Mouse (Mus musculus): ENCODE data around the gene Gm5849. TPM values are rescaled to one million over a fixed set of nuclear protein-coding genes. Genes with fewer than 3 reads are reported as not detected.

Gm5849 gene
- polyA plus RNA-seq (2012; rRNA removed; ENCODE audit: low replicate concordance), result not detected in 2 replicates

GRCm38 (mm10) chr3:90777776-90778175 is at the start of gene Gm5849:
Gene Gm5849 (minus strand): TSS chr3:90777876.

GRCm38 (mm10) chr3:90726606-90727005 is 51.1 kb downstream of the Gm5849 start, which contains the start of gene Pglyrp4:
Gene Pglyrp4 (plus strand): TSS chr3:90726906.

Other genes starting within 250 kb of the Gm5849 start
- 177 and 190 TPM in 2 replicates for gene S100a16, start 240.6 kb downstream of the Gm5849 start, polyA plus RNA-seq (2012; rRNA removed; ENCODE audit: low replicate concordance)
- gene S100a3, start 217.3 kb downstream of the Gm5849 start, polyA plus RNA-seq (2012; rRNA removed; ENCODE audit: low replicate concordance), result 0.91 and 1.5 TPM in 2 replicates
- not detected in 2 replicates for gene S100a2, start 187.6 kb downstream of the Gm5849 start, polyA plus RNA-seq (2012; rRNA removed; ENCODE audit: low replicate concordance)
- gene Gm42674, start 176.0 kb downstream of the Gm5849 start, polyA plus RNA-seq (2012; rRNA removed; ENCODE audit: low replicate concordance), result not detected in 2 replicates
- gene S100a4, start 174.1 kb downstream of the Gm5849 start, polyA plus RNA-seq (2012; rRNA removed; ENCODE audit: low replicate concordance), result 33.3 and 67.9 TPM in 2 replicates
- gene S100a5, start 169.4 kb downstream of the Gm5849 start, polyA plus RNA-seq (2012; rRNA removed; ENCODE audit: low replicate concordance), result not detected in 2 replicates
- 547 and 573 TPM in 2 replicates for gene S100a6, start 165.0 kb downstream of the Gm5849 start, polyA plus RNA-seq (2012; rRNA removed; ENCODE audit: low replicate concordance)
- 0.90 and 2.8 TPM in 2 replicates for gene S100a7a, start 123.9 kb downstream of the Gm5849 start, polyA plus RNA-seq (2012; rRNA removed; ENCODE audit: low replicate concordance)
- gene S100a8, start 108.9 kb downstream of the Gm5849 start, polyA plus RNA-seq (2012; rRNA removed; ENCODE audit: low replicate concordance), result 4.7 and 4.8 TPM in 2 replicates
- gene S100a9, start 82.2 kb downstream of the Gm5849 start, polyA plus RNA-seq (2012; rRNA removed; ENCODE audit: low replicate concordance), result 0.63 and 3.0 TPM in 2 replicates
- 0.08 TPM in 1 of 2 replicates, not detected in the other for gene Pglyrp4, start 51.0 kb downstream of the Gm5849 start, polyA plus RNA-seq (2012; rRNA removed; ENCODE audit: low replicate concordance)